Mouse (Mus musculus) limb, embryonic 15.5 days (tissue): Measurements from ENCODE around the gene Cdh11. TPM values are rescaled to one million over a fixed set of nuclear protein-coding genes. Genes with fewer than 3 reads are reported as not detected.

Source experiments
- ATAC-seq: fragments of 200-750 bp; cut with Nextera tagmentation; 2 replicates; pipeline ENCODE4 v1.8.0; 2017; ENCODE audit warnings: low read depth, moderate TSS enrichment; ENCODE audit not compliant: insufficient number of reproducible peaks, low FRiP score, low TSS enrichment
- H3K27ac ChIP-seq: fragments of 300-500 bp; sonication (generic); 2 replicates; pipeline ENCODE4 v1.5.1; 2015; ENCODE audit warnings: moderate library complexity, mild to moderate bottlenecking, inconsistent platforms
- H3K27me3 ChIP-seq: fragments of 300-500 bp; sonication (generic); 2 replicates; pipeline ENCODE4 v1.6.1; 2015; ENCODE audit warnings: inconsistent platforms
- H3K36me3 ChIP-seq: fragments of 300-500 bp; sonication (generic); 2 replicates; pipeline ENCODE4 v1.6.1; 2015; ENCODE audit warnings: inconsistent platforms
- H3K4me1 ChIP-seq: fragments of 300-500 bp; sonication (generic); 2 replicates; pipeline ENCODE4 v1.6.1; 2015; ENCODE audit warnings: inconsistent platforms
- H3K4me2 ChIP-seq: fragments of 300-500 bp; sonication (generic); 2 replicates; pipeline ENCODE4 v1.6.1; 2015; ENCODE audit warnings: mild to moderate bottlenecking, inconsistent platforms
- H3K4me3 ChIP-seq: fragments of 300-500 bp; sonication (generic); 2 replicates; pipeline ENCODE4 v1.5.1; 2015; ENCODE audit warnings: mild to moderate bottlenecking, inconsistent platforms
- H3K9ac ChIP-seq: fragments of 300-500 bp; sonication (generic); 2 replicates; pipeline ENCODE4 v1.6.1; 2015; ENCODE audit warnings: inconsistent platforms
- H3K9me3 ChIP-seq: fragments of 300-500 bp; sonication (generic); 2 replicates; pipeline ENCODE4 v1.6.1; 2016; ENCODE audit warnings: inconsistent platforms
- WGBS: fragments of 180-500 bp; shearing (Covaris S2); methylation state at CpG from one replicate; pipeline ENCODE4 v1.1.7; 2015; 5-methylcytosine and 5-hydroxymethylcytosine counted together
- polyA plus RNA-seq: library from polyadenylated mRNA; unstranded; fragments of >200 nt; fragmentation: Nextera tagmentation; extraction: Ambion mirVana; gene quantifications from 2 replicates; pipeline ENCODE4 v1.2.1, GENCODE M21; 2015

Cdh11 gene
- 183 and 194 TPM in 2 replicates for polyA plus RNA-seq

DNA sequence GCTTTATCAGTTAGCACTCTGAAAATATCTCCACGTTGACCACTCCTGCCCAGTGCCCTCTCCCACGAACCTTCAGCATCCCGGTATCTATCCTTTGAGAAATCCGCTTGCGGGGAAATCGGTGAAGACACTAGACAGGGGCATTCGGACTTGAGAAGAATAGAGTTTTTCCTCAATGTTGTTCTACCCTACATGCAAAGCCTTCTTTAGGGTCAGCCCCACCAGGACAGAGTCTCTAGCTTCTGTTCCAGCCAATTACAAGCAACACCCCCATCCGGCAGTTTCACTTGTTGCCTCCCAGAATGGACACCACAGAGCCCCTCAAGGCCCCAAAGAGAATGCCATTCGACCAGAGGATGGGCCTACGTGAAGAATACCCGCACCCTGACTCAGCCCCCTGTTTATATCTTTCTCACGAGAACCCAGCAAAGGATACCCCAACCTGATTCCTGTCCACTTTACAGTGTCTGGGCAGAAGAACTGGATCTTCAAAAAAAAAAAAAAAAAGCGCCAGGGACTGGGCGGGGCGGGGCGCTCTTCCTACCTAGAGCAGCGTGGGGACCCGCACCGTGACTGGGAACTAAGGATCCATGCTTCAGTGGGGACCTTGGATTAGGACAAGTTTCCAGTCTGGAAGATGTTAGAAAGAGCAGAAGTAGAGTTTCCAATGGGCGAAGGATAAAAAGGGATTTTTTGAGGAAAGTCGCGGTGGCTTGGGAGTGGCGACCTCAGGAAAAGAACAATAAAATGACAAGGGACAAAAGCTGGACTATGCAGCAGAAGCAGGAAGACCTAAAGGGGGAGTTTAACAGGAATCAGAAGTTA is at the start of gene Cdh11:
Gene Cdh11, minus strand, starts transcription at position 51 of the 825 bp plus-strand sequence.
- H3K4me3 ChIP-seq: peak within 1 kb of the TSS; percentile 61
- H3K9me3 ChIP-seq: no peaks in the 10 kb centered on the region
- H3K36me3 ChIP-seq: no peaks in the 10 kb centered on the region
- WGBS: 3% methylated on average over 23 of the region's 23 CpGs
- peak within 1 kb of the TSS; percentile 98 for H3K27ac ChIP-seq
- peak within 1 kb of the TSS; percentile 95 for H3K9ac ChIP-seq
- no peak for ATAC-seq
- H3K4me1 ChIP-seq: peaks cover 8% of the 10 kb centered on the region; the same call in 1 of the 2 replicates
- H3K27me3 ChIP-seq: no peaks in the 10 kb centered on the region
- peak within 1 kb of the TSS; percentile 77 for H3K4me2 ChIP-seq

DNA sequence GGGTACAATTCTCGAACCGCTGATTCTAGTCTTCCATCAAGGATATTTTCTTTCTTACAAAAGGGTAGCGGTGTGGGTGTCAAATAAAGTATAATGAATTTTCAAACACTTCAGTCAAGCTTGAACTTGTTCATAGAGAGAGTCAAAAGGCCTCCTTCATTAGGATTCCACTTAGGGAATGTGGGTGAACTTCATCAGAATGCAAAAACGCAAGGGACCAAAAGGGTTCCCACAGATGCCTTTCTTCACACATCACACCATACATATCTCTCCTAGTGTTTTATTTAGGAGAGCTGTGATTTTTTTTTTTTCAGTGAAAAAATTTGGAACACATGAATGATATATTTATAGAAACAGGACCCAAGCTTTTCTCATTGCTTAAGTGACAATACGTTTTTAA is 28.5 kb upstream of the Cdh11 start:
- Histone ChIP-seq H3K9me3 (no peaks in the 10 kb centered on the region), H3K4me1 (no peaks in the 10 kb centered on the region), H3K27ac (no peak overlapping the region), H3K27me3 (no peaks in the 10 kb centered on the region), H3K4me3 (no peak overlapping the region), H3K4me2 (no peak overlapping the region), H3K9ac (no peak overlapping the region), H3K36me3 (no peaks in the 10 kb centered on the region)
- WGBS: 84% methylated on average over 5 of the region's 5 CpGs
- no peak for ATAC-seq

DNA sequence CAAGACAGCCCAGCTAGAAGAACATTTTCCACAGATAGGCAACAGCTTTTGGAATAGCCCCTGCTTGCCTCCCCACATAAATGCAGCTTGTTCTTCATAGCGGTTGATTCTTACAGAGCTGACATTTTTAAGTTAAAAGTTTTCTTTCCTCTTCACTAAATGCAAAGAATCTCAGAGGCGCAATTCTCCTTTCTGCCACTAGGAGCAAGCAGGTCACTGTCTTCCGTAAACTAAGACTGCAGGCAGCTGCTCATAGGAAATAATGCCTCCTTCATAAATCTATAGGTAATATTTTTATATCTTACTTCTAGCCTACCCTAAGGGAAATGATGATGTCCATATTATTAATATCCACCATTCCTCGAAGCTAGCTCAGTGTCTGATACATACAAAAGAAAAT is 4.9 kb upstream of the Cdh11 start:
- WGBS: 32% methylated on average over 4 of the region's 4 CpGs
- Histone ChIP-seq H3K4me3 (no peak overlapping the region), H3K4me1 (peaks cover 8% of the 10 kb centered on the region; the same call in 1 of the 2 replicates), H3K27me3 (no peaks in the 10 kb centered on the region), H3K27ac (no peak overlapping the region), H3K9ac (no peak overlapping the region), H3K4me2 (no peak overlapping the region), H3K36me3 (no peaks in the 10 kb centered on the region), H3K9me3 (no peaks in the 10 kb centered on the region)
- no peak for ATAC-seq

DNA sequence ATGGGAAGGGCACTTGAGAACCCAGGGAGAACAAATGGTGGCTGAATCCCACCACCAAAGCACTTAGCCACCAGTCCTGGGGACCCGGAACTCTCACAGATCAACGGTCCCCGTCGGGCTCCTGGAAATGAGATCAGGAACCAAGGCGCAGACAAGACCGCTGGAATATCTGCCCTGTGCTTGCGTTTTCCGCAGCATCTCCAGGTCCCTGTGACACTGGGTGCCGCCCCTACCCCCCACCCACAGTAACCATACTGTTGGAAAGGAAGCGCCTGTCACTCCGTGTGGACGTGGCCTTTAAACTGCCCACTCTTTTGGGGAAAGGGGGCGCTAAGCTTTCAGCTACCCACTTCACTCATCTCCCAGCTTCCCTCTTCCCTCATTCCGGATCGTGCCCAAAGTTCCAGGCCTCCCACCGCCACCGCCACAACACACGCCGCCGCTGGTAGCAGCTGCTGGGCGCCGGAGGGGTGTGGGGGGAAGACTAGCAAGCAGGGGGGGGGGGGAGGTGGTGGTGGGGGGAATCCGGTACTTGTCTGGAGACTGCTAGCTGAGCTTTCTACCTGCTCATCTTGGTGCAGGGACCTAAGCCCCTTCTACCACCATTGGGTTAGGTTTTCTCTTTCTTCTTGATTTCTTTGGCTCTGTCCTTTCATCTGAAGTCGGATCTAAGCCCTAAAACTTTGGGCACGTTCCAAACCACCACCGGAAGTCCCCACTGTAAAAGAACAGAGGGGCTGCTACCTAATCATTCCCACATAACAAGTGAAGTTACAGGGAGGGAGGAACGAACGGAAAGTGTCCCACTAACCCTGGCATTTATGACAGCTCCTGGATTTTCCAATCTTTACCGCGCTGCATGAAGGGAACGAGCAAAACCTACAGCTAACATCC is 1.3 kb upstream of the Cdh11 start:
- peak overlapping the region; percentile 61 for H3K4me3 ChIP-seq
- H3K36me3 ChIP-seq: no peaks in the 10 kb centered on the region
- H3K9ac ChIP-seq: peak overlapping the region; percentile 95; the same call in 1 of the 2 replicates
- 2% methylated on average over 29 of the region's 31 CpGs for WGBS
- H3K4me2 ChIP-seq: peak overlapping the region; percentile 77
- H3K4me1 ChIP-seq: peaks cover 8% of the 10 kb centered on the region; the same call in 1 of the 2 replicates
- ATAC-seq: 0 out of 2 replicates have a peak, but pooled peaks have one; percentile 11
- no peaks in the 10 kb centered on the region for H3K27me3 ChIP-seq
- peak overlapping the region; percentile 98 for H3K27ac ChIP-seq
- no peaks in the 10 kb centered on the region for H3K9me3 ChIP-seq

DNA sequence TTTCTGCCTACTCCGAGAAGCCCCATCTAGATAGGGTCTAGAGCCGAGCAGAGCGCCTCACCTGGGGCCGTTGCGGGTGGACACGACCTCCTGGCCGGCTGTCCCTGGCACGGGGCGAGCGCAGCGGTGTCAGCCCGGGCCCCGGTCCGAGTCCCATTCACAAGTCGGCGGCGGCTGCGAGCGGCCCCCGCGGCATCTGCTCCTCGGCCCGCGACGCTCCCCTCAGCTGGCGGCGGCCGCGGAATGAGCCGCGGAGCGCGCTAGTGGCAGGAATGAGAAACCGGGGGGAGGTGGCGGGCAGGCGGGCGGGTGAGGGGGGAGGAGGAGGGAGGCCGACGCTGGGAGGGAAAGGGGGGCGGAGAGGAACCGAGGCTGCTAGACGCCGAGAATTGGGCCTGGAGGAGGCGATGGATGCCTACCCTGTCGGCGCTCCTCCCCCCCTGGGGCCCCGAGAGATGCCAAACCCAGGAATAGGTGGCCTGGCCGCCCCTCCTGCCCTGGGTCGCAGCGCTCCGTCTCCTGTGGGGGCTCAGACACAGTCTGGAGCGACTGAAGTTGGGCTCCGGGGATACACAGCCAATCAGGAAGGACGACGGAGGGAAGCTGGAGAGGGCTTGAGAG is 497 bp downstream of the Cdh11 start:
- Histone ChIP-seq H3K36me3 (no peaks in the 10 kb centered on the region), H3K27me3 (no peaks in the 10 kb centered on the region), H3K9me3 (no peaks in the 10 kb centered on the region), H3K4me2 (peak overlapping the region; percentile 77), H3K9ac (peak overlapping the region; percentile 95), H3K4me1 (peaks cover 8% of the 10 kb centered on the region; the same call in 1 of the 2 replicates), H3K4me3 (peak overlapping the region; percentile 61), H3K27ac (peak overlapping the region; percentile 98)
- ATAC-seq: peak; percentile 88
- under 1% methylated on average over 46 of the region's 55 CpGs for WGBS

DNA sequence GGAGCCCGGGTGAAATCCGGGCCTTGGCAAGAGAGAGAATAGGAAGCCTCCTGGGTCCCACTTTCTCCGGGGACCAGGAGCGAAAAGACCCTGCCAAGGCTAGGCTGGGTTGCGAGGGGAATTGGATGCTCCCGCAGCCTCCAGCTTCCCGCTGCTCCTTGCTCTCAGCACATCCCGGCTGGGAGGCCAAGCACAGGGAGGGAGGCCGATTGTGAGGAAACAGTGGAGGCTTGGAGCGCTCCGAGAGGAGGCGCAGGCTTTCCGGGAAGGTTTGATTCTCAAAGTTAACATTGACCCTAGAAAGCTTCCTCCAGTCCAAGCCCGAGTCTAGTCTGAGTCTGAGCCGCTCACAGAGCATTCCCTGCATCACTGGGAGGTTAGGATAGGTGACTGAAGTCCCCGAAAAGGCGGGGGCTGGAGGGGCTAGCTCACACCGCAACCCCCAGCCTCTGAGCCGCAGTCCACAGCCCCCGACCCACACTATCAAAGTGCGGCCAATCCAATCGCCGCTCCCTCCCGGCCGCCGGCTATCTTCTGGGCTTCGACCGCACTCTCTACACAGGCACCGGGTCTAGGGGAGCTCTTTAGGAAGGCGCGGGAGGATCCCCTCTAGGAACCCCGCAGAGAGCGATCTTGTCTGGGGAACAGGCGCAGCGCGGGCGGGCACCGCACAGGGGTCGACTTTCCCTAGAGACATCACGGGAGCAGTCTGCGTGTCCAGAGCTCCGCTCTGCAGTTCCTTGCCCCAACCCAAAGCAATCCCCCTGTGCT is 1.4 kb downstream of the Cdh11 start:
- WGBS: under 1% methylated on average over 42 of the region's 42 CpGs
- Histone ChIP-seq H3K36me3 (peaks cover 3% of the 10 kb centered on the region; the same call in 1 of the 2 replicates), H3K4me3 (peak overlapping the region; percentile 61), H3K9ac (peak overlapping the region; percentile 95), H3K4me1 (peaks cover 12% of the 10 kb centered on the region), H3K27me3 (no peaks in the 10 kb centered on the region), H3K9me3 (no peaks in the 10 kb centered on the region), H3K4me2 (peak overlapping the region; percentile 77), H3K27ac (peak overlapping the region; percentile 98)
- no peak for ATAC-seq

DNA sequence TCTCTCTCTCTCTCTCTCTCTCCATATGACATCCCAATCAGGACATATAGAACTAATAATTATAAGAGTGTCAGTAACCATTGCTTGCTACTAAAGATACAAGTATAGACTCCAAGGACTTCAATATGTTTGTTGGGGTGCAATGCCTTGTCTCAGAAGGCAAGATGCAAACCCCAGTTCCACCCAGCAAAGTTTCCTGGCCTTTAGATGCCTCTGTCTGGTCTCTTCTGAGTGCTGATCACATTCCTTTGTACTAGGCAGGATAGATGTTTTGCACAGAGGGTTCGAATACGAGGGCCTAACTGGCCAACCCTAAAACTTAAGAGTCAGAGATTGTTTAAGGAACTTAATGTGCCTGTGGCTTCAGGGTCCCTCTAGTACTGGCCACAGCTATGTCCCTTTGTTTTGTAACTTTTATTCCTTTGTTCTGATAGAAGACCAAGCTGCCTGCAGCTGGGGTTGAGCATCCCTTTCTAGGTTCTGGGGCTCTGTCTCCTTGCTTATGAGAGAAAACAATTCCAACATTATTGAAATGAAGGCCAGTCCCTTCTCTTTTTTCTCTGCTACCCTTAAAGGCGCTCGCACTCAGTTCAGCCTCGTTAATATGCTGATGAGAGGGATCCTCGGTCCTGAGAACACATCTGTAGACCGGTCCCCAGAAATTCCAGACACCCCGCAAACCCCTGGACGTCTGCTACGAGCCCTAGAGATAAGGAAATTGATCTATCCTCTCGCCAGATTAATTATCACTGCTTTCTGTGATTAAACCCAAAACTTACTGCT is 2.5 kb downstream of the Cdh11 start:
- WGBS: 5% methylated on average over 11 of the region's 11 CpGs
- peaks cover 18% of the 10 kb centered on the region for H3K4me1 ChIP-seq
- H3K27me3 ChIP-seq: no peaks in the 10 kb centered on the region
- peak overlapping the region; percentile 95 for H3K9ac ChIP-seq
- ATAC-seq: no peak
- H3K9me3 ChIP-seq: no peaks in the 10 kb centered on the region
- peaks cover 9% of the 10 kb centered on the region for H3K36me3 ChIP-seq
- peak overlapping the region; percentile 77 for H3K4me2 ChIP-seq
- H3K4me3 ChIP-seq: peak overlapping the region; percentile 61
- H3K27ac ChIP-seq: peak overlapping the region; percentile 98

DNA sequence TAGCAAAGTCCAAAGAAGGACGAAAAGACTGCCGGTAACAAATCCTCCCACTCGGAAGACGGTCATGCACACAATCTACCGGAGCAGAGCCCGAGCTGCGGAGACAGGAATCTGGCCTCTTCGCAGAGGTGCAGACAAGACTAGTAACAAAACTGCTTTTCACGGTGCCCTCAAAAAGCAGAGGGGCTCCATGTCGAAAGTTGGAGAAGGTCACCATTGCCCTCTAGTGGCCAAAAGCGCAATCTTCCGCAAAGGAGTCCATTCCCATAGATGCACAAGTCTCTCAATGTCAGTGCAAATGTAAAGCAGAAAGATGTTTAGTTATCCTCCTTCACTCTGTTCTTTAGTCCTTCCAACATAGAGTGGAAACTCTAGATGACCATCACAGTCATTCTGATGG is 4.5 kb downstream of the Cdh11 start:
- no peak for ATAC-seq
- WGBS: under 1% methylated on average over 12 of the region's 12 CpGs

DNA sequence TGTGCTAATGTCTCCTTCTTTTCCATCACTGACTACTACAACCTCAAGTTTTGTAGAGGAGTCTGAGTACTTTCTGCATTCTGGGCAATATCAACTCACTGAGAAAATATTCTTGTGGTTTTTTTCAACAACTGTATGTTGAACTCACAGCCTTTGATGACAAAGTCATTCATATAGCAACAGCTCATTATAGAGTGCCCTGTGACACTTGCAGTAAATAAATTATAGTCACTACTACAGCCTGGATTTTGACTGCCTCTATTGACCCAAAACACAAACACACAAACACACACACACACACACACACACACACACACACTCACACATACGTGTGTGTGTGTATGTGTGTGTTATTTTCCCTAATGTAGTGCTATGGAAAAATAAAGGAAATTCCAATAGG is 10.8 kb downstream of the Cdh11 start:
- Histone ChIP-seq H3K9me3 (no peaks in the 10 kb centered on the region), H3K36me3 (peaks cover 22% of the 10 kb centered on the region), H3K9ac (no peak overlapping the region), H3K4me2 (no peak overlapping the region), H3K4me1 (peaks cover 21% of the 10 kb centered on the region), H3K27me3 (no peaks in the 10 kb centered on the region), H3K4me3 (no peak overlapping the region), H3K27ac (no peak overlapping the region)
- 77% methylated on average over 1 of the region's 1 CpGs for WGBS
- ATAC-seq: no peak

More for the DNA sequence above, 4.5 kb downstream of the Cdh11 start:
- no peaks in the 10 kb centered on the region for H3K9me3 ChIP-seq
- H3K4me3 ChIP-seq: peak overlapping the region; percentile 39
- H3K4me1 ChIP-seq: peaks cover 24% of the 10 kb centered on the region
- peak overlapping the region; percentile 42 for H3K4me2 ChIP-seq
- no peaks in the 10 kb centered on the region for H3K27me3 ChIP-seq
- H3K36me3 ChIP-seq: peaks cover 19% of the 10 kb centered on the region
- H3K9ac ChIP-seq: peak overlapping the region; percentile 12; the same call in 1 of the 2 replicates
- peak overlapping the region; percentile 67 for H3K27ac ChIP-seq

DNA sequence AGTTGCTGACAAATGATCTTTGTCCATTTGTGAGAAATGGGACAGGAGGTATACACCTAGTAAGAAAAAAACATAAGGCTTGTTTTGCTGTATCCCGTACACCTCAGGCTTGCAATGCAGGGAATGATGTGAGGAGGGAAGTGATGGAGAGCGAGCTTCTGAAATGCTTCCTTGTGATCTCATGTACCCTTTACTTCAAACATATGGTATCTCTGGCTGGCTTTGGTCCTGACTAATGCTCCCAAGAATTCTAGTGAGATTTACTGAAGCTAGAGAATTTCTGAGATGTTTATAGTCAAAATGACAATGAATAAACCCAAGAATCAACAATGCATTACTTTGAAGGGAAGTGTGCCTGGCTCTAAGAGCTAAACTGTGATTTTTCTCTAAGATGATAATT is 14.0 kb downstream of the Cdh11 start:
- no peak overlapping the region for H3K27ac ChIP-seq
- H3K27me3 ChIP-seq: no peaks in the 10 kb centered on the region
- H3K36me3 ChIP-seq: peaks cover 5% of the 10 kb centered on the region; the same call in 1 of the 2 replicates

More for the DNA sequence above, 14.0 kb downstream of the Cdh11 start:
- Histone ChIP-seq H3K4me3 (no peak overlapping the region), H3K9ac (no peak overlapping the region), H3K4me2 (no peak overlapping the region), H3K9me3 (no peaks in the 10 kb centered on the region), H3K4me1 (no peaks in the 10 kb centered on the region)
- WGBS: 84% methylated on average over 2 of the region's 2 CpGs
- no peak for ATAC-seq
